Mouse (Mus musculus) brain, embryonic 14.5 days (tissue): ENCODE data around the gene Apba1.

Experiments
- CTCF ChIP-seq: fragments of 200-500 bp; IDR thresholded peaks from 2 replicates; pipeline ENCODE4 v1.5.1; 2012; ENCODE audit warnings: inconsistent platforms, mild to moderate bottlenecking, moderate library complexity, borderline replicate concordance; ENCODE audit not compliant: insufficient read depth, insufficient read length; ENCODE audit errors: extremely low read depth
- POLR2A ChIP-seq: fragments of 200-500 bp; IDR thresholded peaks from 2 replicates; pipeline ENCODE4 v1.6.1; 2012; ENCODE audit warnings: mild to moderate bottlenecking, inconsistent platforms, borderline replicate concordance; ENCODE audit not compliant: poor library complexity, insufficient read depth, insufficient read length, severe bottlenecking; ENCODE audit errors: extremely low read depth

DNA sequence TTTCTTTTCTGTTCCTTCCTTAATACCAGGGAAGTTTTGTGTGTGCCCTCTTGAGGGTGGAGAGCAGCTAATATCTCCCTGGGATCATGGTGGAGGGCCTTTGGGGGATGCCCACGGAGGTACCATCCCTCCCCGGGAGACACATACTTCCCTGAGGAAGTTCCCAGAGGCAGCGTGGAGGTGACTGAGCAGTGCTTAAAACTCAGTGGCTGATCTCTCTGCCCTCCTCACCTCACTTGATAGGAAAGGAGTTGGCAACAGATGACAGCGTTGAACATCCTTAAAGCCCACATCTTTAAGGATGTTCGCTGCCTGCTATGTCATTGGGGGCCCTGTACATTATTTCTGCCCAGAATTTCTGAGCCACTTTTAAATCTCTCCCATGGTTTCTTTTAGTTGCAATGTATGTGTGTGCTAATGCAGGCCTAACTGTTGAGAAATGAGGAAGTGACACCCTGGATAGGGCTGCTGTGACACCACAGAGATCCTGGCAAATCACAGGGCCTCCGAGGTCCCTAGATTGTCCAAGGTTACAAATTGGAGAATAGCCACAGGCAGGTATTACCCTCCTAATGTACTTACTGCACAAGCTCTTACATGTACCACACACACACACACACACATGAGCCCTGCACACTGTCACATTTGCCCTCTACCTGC is 187.5 kb downstream of the Apba1 start:
- TF ChIP-seq CTCF = no peak
- TF ChIP-seq POLR2A = no peak
